Mouse (Mus musculus) kidney, adult 9 months (tissue): ENCODE measurements at regions not wholly inside any gene's neighbourhood (a gene's known extent, or its start where the extent isn't known, plus 50 kb on each side); places are given as distances from the start of the nearest gene placed in this dataset.
A peak's percentile ranks its signal among the peaks of the same experiment; 100 is the strongest.

ENCODE experiments used
- DNase-seq: peaks from one replicate; pipeline ENCODE4 v3.0.0; 2022

DNA sequence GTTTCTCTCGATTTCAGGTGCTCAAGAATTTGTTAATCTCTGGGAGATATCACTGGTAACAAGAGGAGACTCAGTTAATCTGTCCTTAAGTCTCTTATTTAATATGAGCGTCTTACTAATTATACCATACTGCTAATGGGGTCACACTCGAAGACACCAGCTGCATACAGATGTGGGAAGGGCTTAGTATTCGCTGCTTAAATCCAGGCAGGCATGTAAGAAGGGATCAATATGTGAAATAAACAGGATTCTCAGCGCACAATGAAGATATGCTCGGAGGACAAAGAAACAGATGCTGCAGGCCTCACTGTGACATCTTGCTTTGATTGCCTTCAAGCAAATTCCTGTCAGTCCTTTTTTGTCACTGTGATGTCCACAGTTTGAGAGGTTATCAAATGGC, 108.3 kb downstream of the Zwint start:
- DNase-seq: no peak

GRCm38 (mm10) chr10:72778356-72778755, 123.7 kb downstream of the Zwint start:
- DNase-seq: peak; percentile 0

- no peak for DNase-seq
Observed at GRCm38 (mm10) chr10:72811614-72812013, 157.0 kb downstream of the Zwint start.

DNA sequence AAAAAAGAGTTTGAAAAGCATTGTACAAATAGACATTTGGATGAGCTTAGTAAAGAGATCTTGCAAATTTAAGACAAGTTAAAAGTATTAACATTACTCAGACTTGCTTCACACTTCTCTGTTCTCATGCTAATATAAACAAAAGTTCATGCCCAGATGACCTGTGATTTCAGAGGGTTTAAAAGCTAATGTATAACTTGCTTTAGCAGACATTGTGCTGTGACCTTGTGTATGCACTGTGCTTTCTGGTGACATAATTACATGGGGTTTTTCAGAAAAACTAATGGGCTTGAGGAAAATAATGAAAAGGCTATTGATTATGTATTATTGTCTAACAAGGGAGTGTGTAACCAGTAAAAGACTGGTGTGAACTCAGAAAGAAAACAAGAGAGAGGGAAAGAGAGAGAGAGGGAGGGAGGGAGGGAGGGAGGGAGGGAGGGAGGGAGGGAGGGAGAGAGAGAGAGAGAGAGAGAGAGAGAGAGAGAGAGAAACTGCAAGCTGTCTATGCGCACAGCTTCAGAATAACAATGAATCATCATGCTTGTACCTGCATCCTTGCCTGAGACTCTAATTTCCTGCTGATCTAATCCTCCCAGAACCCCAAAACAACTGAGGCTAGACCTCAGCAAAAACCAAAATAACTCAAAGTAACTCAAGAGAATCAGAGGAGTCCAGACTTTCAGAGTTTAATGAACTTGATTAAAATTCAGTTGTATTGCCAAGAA, 192.9 kb downstream of the Zwint start:
- peak; percentile 16 for DNase-seq

DNA sequence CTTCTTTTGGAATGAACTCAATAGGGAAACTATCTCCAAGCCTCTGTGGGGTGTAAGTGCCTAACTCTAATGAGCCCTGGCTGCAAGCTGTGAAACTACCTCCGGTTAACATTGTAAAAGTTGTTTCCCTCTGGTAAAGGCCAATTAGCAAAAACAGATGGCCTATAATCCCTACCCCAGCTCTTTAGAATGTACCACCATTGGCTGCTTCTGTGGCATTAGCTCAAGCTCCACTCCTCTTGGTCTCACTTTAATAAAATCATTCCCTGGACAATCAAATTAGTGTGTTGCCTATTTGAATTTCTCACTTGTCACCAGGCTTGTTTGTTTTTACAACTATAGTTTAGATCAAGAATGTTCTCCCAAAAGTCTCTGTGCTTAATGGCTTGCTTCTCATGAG, 213.3 kb downstream of the Zwint start:
- DNase-seq: no peak
